Mouse (Mus musculus): ENCODE measurements at regions not wholly inside any gene's neighbourhood (a gene's known extent, or its start where the extent isn't known, plus 50 kb on each side); places are given as distances from the start of the nearest gene placed in this dataset.

DNA sequence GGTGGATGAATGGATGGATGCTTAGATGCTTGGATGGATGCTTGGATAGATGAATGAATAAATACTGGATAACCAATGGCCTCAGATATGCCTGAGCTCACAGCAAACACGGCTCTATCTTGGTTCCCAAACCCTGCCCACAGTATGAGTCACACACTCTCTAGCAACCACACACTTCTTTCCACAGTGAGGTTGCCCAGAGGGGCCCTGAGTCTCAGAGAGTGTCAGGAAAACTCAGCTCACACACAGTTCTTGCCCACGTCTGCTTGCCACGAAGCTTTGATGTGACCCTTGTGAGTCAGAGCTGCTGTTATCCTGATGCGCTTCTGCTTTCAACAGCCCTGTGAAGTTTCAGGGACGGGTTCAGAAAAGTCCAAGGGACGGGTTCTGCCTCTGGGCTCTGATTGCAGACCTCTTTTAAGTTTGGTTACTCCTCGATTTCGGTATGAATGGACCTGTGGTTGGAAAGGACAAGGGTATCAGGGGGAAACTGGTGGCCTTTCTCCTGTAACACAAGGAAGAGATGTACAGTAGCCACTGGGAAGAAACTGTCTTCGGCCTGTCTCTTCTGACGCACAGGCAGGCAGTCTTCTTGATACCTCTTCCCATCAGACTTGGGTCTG lies 250.2 kb downstream of the Rplp1 start:
- TF ChIP-seq CTCF (IDR thresholded peaks at IDR 0.05; ENCODE audit: low read depth, low read length) (no peak), TAL1 (conservative IDR thresholded peaks at IDR 0.05; ENCODE audit: low read depth, low read length) (no peak), POLR2AphosphoS5 (IDR thresholded peaks at IDR 0.05; ENCODE audit: insufficient replicate concordance, low read depth, low read length) (no peak)

Measured in G1E (cell line).